Comparison of ENCODE assay signal across 7 mouse cellular contexts in the genomic region with DNA sequence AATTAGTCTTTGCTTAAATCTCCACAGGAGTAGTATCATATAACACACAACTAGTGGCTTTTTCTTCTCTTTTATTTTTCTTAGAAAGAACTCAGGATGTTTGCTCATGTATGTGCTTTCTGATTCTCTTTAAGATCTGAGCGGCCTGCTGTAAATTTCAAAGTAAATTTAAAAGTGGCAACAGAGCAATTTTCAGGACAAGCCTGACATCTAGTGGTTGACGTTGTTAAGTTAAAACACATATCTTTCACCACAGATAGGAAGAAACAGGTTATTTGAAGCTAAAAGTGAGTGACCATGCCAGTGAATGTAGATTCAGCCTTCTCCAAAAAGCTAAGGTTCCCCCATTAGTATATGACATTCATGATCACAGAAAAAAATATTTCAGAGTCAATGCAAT. TPM values are rescaled to one million over a fixed set of nuclear protein-coding genes. Genes with fewer than 3 reads are reported as not detected.
DNase-seq lines count a peak whose midpoint lies in the region; ATAC-seq and TF ChIP-seq lines count a peak whose summit lies in the region.
"Not testable (repeated sequence)": the region's sequence is repeated elsewhere in the genome, so short reads cannot be mapped to it uniquely, and the experiment has no call there.

No protein-coding gene starts in this region.

- H3K27ac ChIP-seq in forebrain, postnatal 0 days (ENCODE audit: low read depth, low read length) = not testable (repeated sequence)

- H3K36me3 ChIP-seq in forebrain, postnatal 0 days (ENCODE audit: insufficient read depth) = not testable (repeated sequence)

- peak; percentile 86 for ATAC-seq in forebrain, postnatal 0 days
- peak; percentile 70 for ATAC-seq in megakaryocyte progenitor cell, adult 5-6 weeks (replicated peaks; ENCODE audit: poor library complexity)

- WGBS in forebrain, postnatal 0 days = 13% methylated on average over 2 of the region's 2 CpGs

- not testable (repeated sequence) for H3K9ac ChIP-seq in forebrain, postnatal 0 days

- not testable (repeated sequence) for H3K4me1 ChIP-seq in forebrain, postnatal 0 days (ENCODE audit: insufficient read depth)

- TF ChIP-seq CTCF in forebrain, postnatal 0 days (IDR thresholded peaks at IDR 0.05; ENCODE audit: low read depth) = peak; percentile 69

- peak; percentile 36 for DNase-seq in R1 (ENCODE audit: low read depth, low spot score)
- peak; percentile 3 for DNase-seq in cerebellum, adult 9-11 months
- DNase-seq in forebrain, postnatal 0 days = peak; percentile 86
- peak; percentile 64 for DNase-seq in induced T-regulatory cell, adult 2 months (ENCODE audit: low read depth)
- peak; percentile 22 for DNase-seq in left cerebral cortex, adult 11 months (ENCODE audit: low spot score)
- DNase-seq in retina, postnatal 1 day = peak; percentile 47

- H3K4me2 ChIP-seq in forebrain, postnatal 0 days (ENCODE audit: low read depth) = not testable (repeated sequence)

- not testable (repeated sequence) for H3K27me3 ChIP-seq in forebrain, postnatal 0 days (ENCODE audit: insufficient read depth, low read length)

- H3K9me3 ChIP-seq in forebrain, postnatal 0 days (ENCODE audit: low read length) = not testable (repeated sequence)

- H3K4me3 ChIP-seq in forebrain, postnatal 0 days (ENCODE audit: low read depth, low read length) = not testable (repeated sequence)

RNA-seq across cellular contexts. Expression of a gene that starts 36.9 kb away (rescaled TPM):
- total RNA-seq in forebrain, postnatal 0 days (2014; rRNA removed) = 10.2 and 15.6 TPM in 2 replicates
- polyA plus RNA-seq in forebrain, postnatal 0 days (2015; fragmentation: Nextera tagmentation; extraction: Ambion mirVana) = 6.3 and 9.0 TPM in 2 replicates
- total RNA-seq in megakaryocyte progenitor cell, adult 5-6 weeks (2015) = 10.3 and 12.9 TPM in 2 replicates
- total RNA-seq in megakaryocyte progenitor cell, adult 5-6 weeks (2017) = 15.7 and 19.5 TPM in 2 replicates

Comparison
In these comparisons a context has a peak if more than half of its experiments do, and no peak if none do; other contexts are left out.
1. DNase-seq: peak in every context shown above with its lines; median percentile 86 in forebrain, postnatal 0 days; 64 in induced T-regulatory cell, adult 2 months; 47 in retina, postnatal 1 day; 36 in R1; 22 in left cerebral cortex, adult 11 months; 3 in cerebellum, adult 9-11 months.